Mouse (Mus musculus): ENCODE measurements around the gene Slc39a2. TPM values are rescaled to one million over a fixed set of nuclear protein-coding genes. Genes with fewer than 3 reads are reported as not detected.

Gene Slc39a2
- polyA plus RNA-seq, 1 experiment from 2014 or later: 0.62 TPM

DNA sequence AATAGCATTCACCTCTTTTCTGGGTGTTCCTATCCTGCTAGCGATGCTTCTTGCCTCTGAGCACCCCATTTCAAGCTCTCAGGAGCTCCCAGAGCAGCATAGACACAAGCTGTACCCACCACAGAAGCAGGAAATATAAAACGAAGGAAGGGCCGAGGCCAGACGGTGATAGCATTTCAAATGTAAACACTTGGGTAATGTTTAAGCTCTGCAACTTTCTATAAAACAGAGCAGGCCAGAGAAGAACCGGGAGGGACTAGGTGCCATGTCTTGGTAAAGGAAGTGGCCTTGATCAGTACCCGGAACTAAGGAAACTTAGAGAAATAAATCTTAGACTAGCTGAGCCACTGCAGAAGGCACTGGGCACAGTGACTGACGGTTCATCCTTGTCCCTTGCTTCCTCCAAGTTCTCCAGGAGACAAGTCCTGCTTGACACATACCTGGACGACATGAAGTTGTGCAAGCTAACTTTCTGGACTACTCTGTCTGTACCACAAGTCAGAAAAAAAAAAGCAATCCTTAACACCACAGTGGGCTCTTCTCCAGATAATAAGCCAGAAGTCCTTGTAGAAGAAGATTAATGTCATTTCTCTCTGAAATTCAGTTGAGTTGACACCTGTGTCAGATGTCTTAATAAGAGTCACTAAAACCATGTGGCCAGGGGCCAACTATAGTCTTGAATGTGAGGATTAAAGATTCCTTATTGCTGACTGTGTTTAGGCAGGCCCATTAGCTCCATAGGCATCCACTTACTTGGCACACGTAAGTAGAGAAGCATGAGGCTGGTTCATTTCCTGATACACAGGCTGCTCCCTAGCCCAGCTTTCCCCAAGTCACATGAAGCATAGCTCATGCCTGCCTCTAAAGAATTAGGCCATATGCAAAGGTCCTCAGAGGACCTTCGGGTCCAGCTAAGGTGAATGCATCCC, 39.7 kb downstream of the Slc39a2 start:
- DNase-seq (ENCODE audit: low spot score) (no peak), ATAC-seq (no peak)
- H3K4me2 ChIP-seq (ENCODE audit: low read length): no peak overlapping the region
- no peaks in the 10 kb centered on the region for H3K36me3 ChIP-seq (ENCODE audit: control insufficient read depth, insufficient read depth, low read length)
- no peak overlapping the region for H3K9ac ChIP-seq (ENCODE audit: low read length)
- no peak overlapping the region for H3K27ac ChIP-seq (ENCODE audit: low read depth, low read length)
- no peak overlapping the region for H3K4me3 ChIP-seq (ENCODE audit: low read depth, low read length)
- H3K27me3 ChIP-seq (replicated peaks; ENCODE audit: control insufficient read depth, insufficient read depth, low read length): no peaks in the 10 kb centered on the region
- no peaks in the 10 kb centered on the region for H3K9me3 ChIP-seq (replicated peaks; ENCODE audit: control insufficient read depth, low read length)
- H3K4me1 ChIP-seq (ENCODE audit: control insufficient read depth, insufficient read depth, low read length): no peaks in the 10 kb centered on the region
- WGBS: 84% methylated on average over 10 of the region's 10 CpGs

DNA sequence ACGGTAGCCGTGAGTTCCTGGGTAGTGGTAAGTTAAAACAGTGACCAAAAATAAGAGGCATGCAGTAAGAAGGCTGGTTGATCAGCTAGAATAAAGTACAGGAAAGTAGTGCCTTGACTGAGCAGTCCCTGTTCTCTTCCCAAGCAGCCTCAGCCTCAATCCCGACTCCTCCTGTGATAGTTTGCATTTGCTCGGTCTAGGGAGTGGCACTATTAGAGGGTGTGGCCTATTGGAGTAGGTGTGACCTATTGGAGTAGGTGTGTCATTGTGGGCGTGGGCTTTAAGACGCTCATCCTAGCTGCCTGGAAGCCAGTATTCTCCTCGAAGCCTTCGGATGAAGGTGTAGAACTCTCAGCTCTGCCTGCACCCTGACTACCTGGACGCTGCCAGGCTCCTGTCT, 46.3 kb downstream of the Slc39a2 start:
- Histone ChIP-seq H3K27ac (ENCODE audit: low read depth, low read length) (no peak overlapping the region), H3K4me1 (ENCODE audit: control insufficient read depth, insufficient read depth, low read length) (no peaks in the 10 kb centered on the region), H3K4me2 (ENCODE audit: low read length) (no peak overlapping the region), H3K9ac (ENCODE audit: low read length) (no peak overlapping the region), H3K9me3 (replicated peaks; ENCODE audit: control insufficient read depth, low read length) (no peaks in the 10 kb centered on the region), H3K27me3 (replicated peaks; ENCODE audit: control insufficient read depth, insufficient read depth, low read length) (no peaks in the 10 kb centered on the region), H3K4me3 (ENCODE audit: low read depth, low read length) (no peak overlapping the region), H3K36me3 (ENCODE audit: control insufficient read depth, insufficient read depth, low read length) (no peaks in the 10 kb centered on the region)
- DNase-seq (ENCODE audit: low spot score): no peak
- ATAC-seq: no peak
- 85% methylated on average over 9 of the region's 9 CpGs for WGBS

DNA sequence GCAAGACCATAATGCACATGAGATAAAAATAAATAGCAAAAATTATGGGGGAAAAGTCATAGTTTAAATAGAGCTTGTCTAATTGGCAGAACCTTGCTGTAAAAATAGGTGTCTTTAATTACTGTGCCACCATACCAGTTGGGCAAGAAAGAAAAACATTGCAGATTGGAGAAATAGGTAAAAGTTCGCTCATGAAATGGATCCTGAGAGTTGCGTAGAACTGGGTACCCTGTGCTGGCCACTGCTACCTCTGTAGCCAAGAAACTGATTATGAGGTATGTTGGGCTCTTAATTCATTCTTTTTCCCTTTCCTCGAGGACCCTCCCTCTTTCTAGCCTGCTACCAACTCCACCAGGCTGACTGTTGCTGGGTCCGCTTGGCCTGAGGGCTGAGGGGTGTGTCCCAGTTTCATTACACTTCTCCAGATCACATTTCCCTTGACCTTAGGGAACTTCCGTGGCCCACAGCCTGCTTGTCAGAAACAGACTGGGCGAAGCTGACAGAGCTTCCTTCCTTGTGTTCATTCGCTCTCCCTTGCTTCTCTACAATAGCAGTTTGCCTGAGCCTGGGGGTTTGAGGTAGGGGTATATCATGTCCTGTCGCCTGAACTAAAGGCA, 48.4 kb downstream of the Slc39a2 start:
- DNase-seq (ENCODE audit: low spot score) (no peak), ATAC-seq (no peak)
- no peaks in the 10 kb centered on the region for H3K9me3 ChIP-seq (replicated peaks; ENCODE audit: control insufficient read depth, low read length)
- H3K4me1 ChIP-seq (ENCODE audit: control insufficient read depth, insufficient read depth, low read length): no peaks in the 10 kb centered on the region
- no peaks in the 10 kb centered on the region for H3K36me3 ChIP-seq (ENCODE audit: control insufficient read depth, insufficient read depth, low read length)
- H3K4me3 ChIP-seq (ENCODE audit: low read depth, low read length): no peak overlapping the region
- H3K27ac ChIP-seq (ENCODE audit: low read depth, low read length): no peak overlapping the region
- 40% methylated on average over 8 of the region's 8 CpGs for WGBS
- no peak overlapping the region for H3K4me2 ChIP-seq (ENCODE audit: low read length)
- H3K9ac ChIP-seq (ENCODE audit: low read length): no peak overlapping the region
- no peaks in the 10 kb centered on the region for H3K27me3 ChIP-seq (replicated peaks; ENCODE audit: control insufficient read depth, insufficient read depth, low read length)

DNA sequence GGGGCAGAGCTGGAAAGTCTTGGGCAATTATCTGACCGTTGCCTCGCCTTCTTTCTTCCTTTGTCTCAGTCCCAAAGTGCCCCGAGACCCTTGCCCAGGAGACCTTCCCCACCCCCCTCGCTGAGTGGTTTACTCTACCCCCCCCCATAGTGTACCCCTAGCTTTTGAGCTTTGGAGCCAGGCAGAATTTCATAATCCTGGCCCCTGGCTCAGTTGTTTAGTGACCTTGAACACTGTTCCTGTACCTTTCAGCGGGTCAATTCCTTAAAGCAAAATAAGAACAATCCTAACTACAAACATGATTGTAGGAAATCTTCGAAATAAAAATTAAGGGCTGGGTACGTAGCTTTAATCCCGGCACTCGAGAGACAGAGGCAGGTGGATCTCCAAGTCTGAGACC, 48.9 kb downstream of the Slc39a2 start:
- no peak for DNase-seq (ENCODE audit: low spot score)
- H3K4me2 ChIP-seq (ENCODE audit: low read length): no peak overlapping the region
- no peak overlapping the region for H3K4me3 ChIP-seq (ENCODE audit: low read depth, low read length)
- WGBS: 50% methylated on average over 9 of the region's 9 CpGs
- H3K27ac ChIP-seq (ENCODE audit: low read depth, low read length): no peak overlapping the region
- H3K27me3 ChIP-seq (replicated peaks; ENCODE audit: control insufficient read depth, insufficient read depth, low read length): no peaks in the 10 kb centered on the region
- H3K36me3 ChIP-seq (ENCODE audit: control insufficient read depth, insufficient read depth, low read length): no peaks in the 10 kb centered on the region
- no peaks in the 10 kb centered on the region for H3K9me3 ChIP-seq (replicated peaks; ENCODE audit: control insufficient read depth, low read length)
- no peak for ATAC-seq
- H3K9ac ChIP-seq (ENCODE audit: low read length): no peak overlapping the region
- H3K4me1 ChIP-seq (ENCODE audit: control insufficient read depth, insufficient read depth, low read length): no peaks in the 10 kb centered on the region

DNA sequence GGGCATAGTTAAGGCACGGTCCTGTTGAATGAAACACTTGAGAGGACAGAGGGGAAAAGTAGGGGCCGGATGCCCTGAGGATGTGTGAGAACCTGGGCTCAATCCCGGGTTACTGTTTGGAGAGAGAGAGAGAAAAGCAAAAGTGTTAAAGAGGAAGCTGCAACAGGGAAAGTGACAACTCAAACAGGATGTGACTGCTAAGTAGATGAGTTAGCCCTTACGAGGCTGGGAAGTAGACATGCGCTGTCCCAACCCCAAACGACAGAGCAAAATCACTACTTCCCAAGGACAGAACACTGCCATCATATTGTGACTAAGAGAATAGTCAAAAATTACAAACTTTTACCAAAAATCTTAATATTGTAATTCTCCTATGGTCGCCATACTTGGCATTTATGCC, 49.5 kb downstream of the Slc39a2 start:
- Histone ChIP-seq H3K4me3 (ENCODE audit: low read depth, low read length) (no peak overlapping the region), H3K9me3 (replicated peaks; ENCODE audit: control insufficient read depth, low read length) (no peaks in the 10 kb centered on the region), H3K27ac (ENCODE audit: low read depth, low read length) (no peak overlapping the region), H3K4me1 (ENCODE audit: control insufficient read depth, insufficient read depth, low read length) (no peaks in the 10 kb centered on the region), H3K9ac (ENCODE audit: low read length) (no peak overlapping the region), H3K36me3 (ENCODE audit: control insufficient read depth, insufficient read depth, low read length) (no peaks in the 10 kb centered on the region), H3K27me3 (replicated peaks; ENCODE audit: control insufficient read depth, insufficient read depth, low read length) (no peaks in the 10 kb centered on the region), H3K4me2 (ENCODE audit: low read length) (no peak overlapping the region)
- DNase-seq (ENCODE audit: low spot score) (no peak), ATAC-seq (no peak)
- 78% methylated on average over 7 of the region's 7 CpGs for WGBS

DNA sequence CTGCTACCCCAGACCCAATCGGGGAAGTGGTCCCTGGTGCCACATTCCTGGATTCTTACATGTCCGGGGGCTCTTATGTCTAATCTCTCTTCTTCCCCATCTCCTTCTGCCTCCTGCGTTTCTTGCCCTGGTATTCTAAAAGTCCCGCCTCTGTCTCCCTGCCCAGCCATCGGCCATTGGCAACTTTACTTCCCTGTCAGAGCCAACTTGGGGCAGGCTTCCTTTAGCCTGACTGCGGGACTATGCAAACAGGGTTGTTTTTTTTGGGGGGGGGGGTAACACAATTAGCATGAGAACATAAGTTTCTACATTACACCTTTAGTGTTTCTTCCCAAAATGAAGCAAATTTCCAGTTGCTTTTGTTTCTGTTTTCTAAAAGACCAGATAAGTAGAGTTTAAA, 50.6 kb downstream of the Slc39a2 start:
- ATAC-seq: no peak
- no peaks in the 10 kb centered on the region for H3K27me3 ChIP-seq (replicated peaks; ENCODE audit: control insufficient read depth, insufficient read depth, low read length)
- no peaks in the 10 kb centered on the region for H3K9me3 ChIP-seq (replicated peaks; ENCODE audit: control insufficient read depth, low read length)
- H3K36me3 ChIP-seq (ENCODE audit: control insufficient read depth, insufficient read depth, low read length): no peaks in the 10 kb centered on the region
- H3K4me2 ChIP-seq (ENCODE audit: low read length): no peak overlapping the region
- 85% methylated on average over 6 of the region's 6 CpGs for WGBS
- H3K9ac ChIP-seq (ENCODE audit: low read length): no peak overlapping the region
- DNase-seq (ENCODE audit: low spot score): no peak
- no peak overlapping the region for H3K4me3 ChIP-seq (ENCODE audit: low read depth, low read length)
- no peak overlapping the region for H3K27ac ChIP-seq (ENCODE audit: low read depth, low read length)
- no peaks in the 10 kb centered on the region for H3K4me1 ChIP-seq (ENCODE audit: control insufficient read depth, insufficient read depth, low read length)

Other genes with a start within 250 kb of the Slc39a2 start
- gene Gm17079, start 197.4 kb upstream of the Slc39a2 start, polyA plus RNA-seq (2014; fragmentation: Nextera tagmentation; extraction: Ambion mirVana): not detected in 2 replicates
- not detected in 2 replicates for gene Gm5800, start 175.7 kb upstream of the Slc39a2 start, polyA plus RNA-seq (2014; fragmentation: Nextera tagmentation; extraction: Ambion mirVana)
- not detected in 2 replicates for gene Ang4, start 119.3 kb upstream of the Slc39a2 start, polyA plus RNA-seq (2014; fragmentation: Nextera tagmentation; extraction: Ambion mirVana)
- gene AY358078, start 92.8 kb upstream of the Slc39a2 start, polyA plus RNA-seq (2014; fragmentation: Nextera tagmentation; extraction: Ambion mirVana): not detected in 2 replicates
- gene Ear6, start 39.2 kb upstream of the Slc39a2 start, polyA plus RNA-seq (2014; fragmentation: Nextera tagmentation; extraction: Ambion mirVana): not detected in 2 replicates
- 64.7 and 64.9 TPM in 2 replicates for gene Mettl17, start 8.0 kb upstream of the Slc39a2 start, polyA plus RNA-seq (2014; fragmentation: Nextera tagmentation; extraction: Ambion mirVana)
- gene Ndrg2, start 21.3 kb downstream of the Slc39a2 start, polyA plus RNA-seq (2014; fragmentation: Nextera tagmentation; extraction: Ambion mirVana): 127 and 139 TPM in 2 replicates
- not detected in 2 replicates for gene Tppp2, start 25.5 kb downstream of the Slc39a2 start, polyA plus RNA-seq (2014; fragmentation: Nextera tagmentation; extraction: Ambion mirVana)
- gene Rnase13, start 29.9 kb downstream of the Slc39a2 start, polyA plus RNA-seq (2014; fragmentation: Nextera tagmentation; extraction: Ambion mirVana): not detected in 2 replicates
- 49.5 and 51.1 TPM in 2 replicates for gene Arhgef40, start 91.8 kb downstream of the Slc39a2 start, polyA plus RNA-seq (2014; fragmentation: Nextera tagmentation; extraction: Ambion mirVana)
- gene Tmem253, start 122.8 kb downstream of the Slc39a2 start, polyA plus RNA-seq (2014; fragmentation: Nextera tagmentation; extraction: Ambion mirVana): 0.46 and 0.56 TPM in 2 replicates
- 41.0 and 42.0 TPM in 2 replicates for gene Zfp219, start 127.8 kb downstream of the Slc39a2 start, polyA plus RNA-seq (2014; fragmentation: Nextera tagmentation; extraction: Ambion mirVana)
- not detected in 2 replicates for gene Olfr221, start 149.6 kb downstream of the Slc39a2 start, polyA plus RNA-seq (2014; fragmentation: Nextera tagmentation; extraction: Ambion mirVana)
- gene Hnrnpc, start 211.1 kb downstream of the Slc39a2 start, polyA plus RNA-seq (2014; fragmentation: Nextera tagmentation; extraction: Ambion mirVana): 684 and 690 TPM in 2 replicates
- 49.2 and 52.3 TPM in 2 replicates for gene Rpgrip1, start 217.8 kb downstream of the Slc39a2 start, polyA plus RNA-seq (2014; fragmentation: Nextera tagmentation; extraction: Ambion mirVana)